In genomic region chr9:57972776-57973439, GRCm38 (mm10) we compare ENCODE assay signal across 13 mouse cellular contexts. TPM values are rescaled to one million over a fixed set of nuclear protein-coding genes. Genes with fewer than 3 reads are reported as not detected.
DNase-seq lines count a peak whose midpoint lies in the region; ATAC-seq and TF ChIP-seq lines count a peak whose summit lies in the region.
"Had no signal": no experiment of that assay in that cellular context is flagged by ENCODE, and none has a peak within 500 bp of the region (broad histone marks: within the 10 kb centered on the region; RNA-seq: fewer than 3 reads in every experiment).

No protein-coding gene starts in this region.

- H3K27me3 ChIP-seq in lung, embryonic 16.5 days (ENCODE audit: control insufficient read depth, insufficient read depth, low read depth, low read length), result no peaks in the 10 kb centered on the region
- H3K27me3 ChIP-seq in stomach, embryonic 16.5 days (ENCODE audit: control insufficient read depth, insufficient read depth, low read length), result no peaks in the 10 kb centered on the region
- H3K27me3 ChIP-seq: hindbrain, embryonic 15.5 days; midbrain, embryonic 12.5 days had no signal

- no peak for TF ChIP-seq CTCF in embryonic fibroblast, embryonic 13.5 days (IDR thresholded peaks at IDR 0.05; ENCODE audit: borderline replicate concordance, insufficient read depth, low read length)

- H3K4me2 ChIP-seq in lung, embryonic 16.5 days (ENCODE audit: low read depth, low read length), result no peak overlapping the region
- no peak overlapping the region for H3K4me2 ChIP-seq in stomach, embryonic 16.5 days (ENCODE audit: low read depth, low read length)
- H3K4me2 ChIP-seq: hindbrain, embryonic 15.5 days; midbrain, embryonic 12.5 days had no signal

- H3K9ac ChIP-seq in lung, embryonic 16.5 days (ENCODE audit: low read length), result no peak overlapping the region
- H3K9ac ChIP-seq in stomach, embryonic 16.5 days (ENCODE audit: low read length), result no peak overlapping the region
- H3K9ac ChIP-seq: forebrain, postnatal 0 days; hindbrain, embryonic 15.5 days; midbrain, embryonic 12.5 days had no signal

- peak overlapping the region; percentile 29; the same call in 1 of the 2 replicates for H3K27ac ChIP-seq in lung, embryonic 16.5 days (ENCODE audit: low read length)
- H3K27ac ChIP-seq in embryonic fibroblast, embryonic 13.5 days (ENCODE audit: insufficient read depth, low read length), result peak overlapping the region; percentile 77
- peak overlapping the region; percentile 55 for H3K27ac ChIP-seq in stomach, embryonic 16.5 days (ENCODE audit: low read length)
- H3K27ac ChIP-seq: hindbrain, embryonic 15.5 days; midbrain, embryonic 12.5 days had no signal

- no peak overlapping the region for H3K4me3 ChIP-seq in lung, embryonic 16.5 days (ENCODE audit: low read length)
- no peak overlapping the region for H3K4me3 ChIP-seq in embryonic fibroblast, embryonic 13.5 days (ENCODE audit: insufficient read depth, low read length)
- no peak overlapping the region for H3K4me3 ChIP-seq in stomach, embryonic 16.5 days (replicated peaks; ENCODE audit: low read length)
- H3K4me3 ChIP-seq: hindbrain, embryonic 15.5 days; midbrain, embryonic 12.5 days had no signal

- ATAC-seq in lung, embryonic 16.5 days (ENCODE audit: low read depth), result no peak
- no peak for ATAC-seq in stomach, embryonic 16.5 days (ENCODE audit: insufficient read depth, low FRiP score)
- ATAC-seq: forebrain, postnatal 0 days had no signal

- H3K36me3 ChIP-seq in lung, embryonic 16.5 days (ENCODE audit: control insufficient read depth, insufficient read depth, low read length), result no peaks in the 10 kb centered on the region
- no peaks in the 10 kb centered on the region for H3K36me3 ChIP-seq in stomach, embryonic 16.5 days (ENCODE audit: control insufficient read depth, insufficient read depth, low read length)
- H3K36me3 ChIP-seq: hindbrain, embryonic 15.5 days; midbrain, embryonic 12.5 days had no signal

- 45% methylated on average over 9 of the region's 9 CpGs for WGBS in lung, embryonic 16.5 days
- WGBS in stomach, embryonic 16.5 days, result 43% methylated on average over 9 of the region's 9 CpGs

- no peaks in the 10 kb centered on the region for H3K9me3 ChIP-seq in lung, embryonic 16.5 days (ENCODE audit: control insufficient read depth, low read length)
- H3K9me3 ChIP-seq in stomach, embryonic 16.5 days (replicated peaks; ENCODE audit: control insufficient read depth, low read length), result no peaks in the 10 kb centered on the region
- H3K9me3 ChIP-seq: hindbrain, embryonic 15.5 days; midbrain, embryonic 12.5 days had no signal

- no peak for TF ChIP-seq POLR2A in embryonic fibroblast, embryonic 13.5 days (IDR thresholded peaks at IDR 0.05; ENCODE audit: low read depth, low read length)

- intact Hi-C loops in heart, postnatal 10 days (cut with DNase I), result loop anchor here (5.0 kb wide), 1 partner anchor 36 kb away; no protein-coding TSS in a partner anchor

- peaks cover 11% of the 10 kb centered on the region for H3K4me1 ChIP-seq in lung, embryonic 16.5 days (replicated peaks; ENCODE audit: control insufficient read depth, insufficient read depth, low read length)
- H3K4me1 ChIP-seq in embryonic fibroblast, embryonic 13.5 days (ENCODE audit: control insufficient read depth, insufficient read depth, low read length), result peaks cover 9% of the 10 kb centered on the region
- peaks cover 6% of the 10 kb centered on the region; the same call in 1 of the 2 replicates for H3K4me1 ChIP-seq in stomach, embryonic 16.5 days (ENCODE audit: control insufficient read depth, insufficient read depth, low read length)
- H3K4me1 ChIP-seq: hindbrain, embryonic 15.5 days; midbrain, embryonic 12.5 days had no signal

- DNase-seq in heart, adult 11 months, result peak; percentile 94
- DNase-seq in heart, postnatal 10 days, result no peak
- DNase-seq in lung, postnatal 4 days, result no peak
- no peak for DNase-seq in adrenal gland, adult 8-10 months
- no peak for DNase-seq in kidney, postnatal 10 days
- DNase-seq: adrenal gland, adult 2 months; cerebellum, adult 2 months; forebrain, postnatal 0 days had no signal

RNA-seq across cellular contexts. Expression of gene Sema7a, which starts 33.0 kb away (rescaled TPM):
- 10 to 100 TPM; 45.2 to 48.3 TPM for total RNA-seq in heart, postnatal 10 days (2021)
- 0.74 and 0.93 TPM in 2 replicates for polyA plus RNA-seq in lung, embryonic 16.5 days (2015; fragmentation: Nextera tagmentation; extraction: Ambion mirVana)
- 6.5 and 17.5 TPM in 2 replicates for polyA plus RNA-seq in embryonic fibroblast, embryonic 13.5 days (2011; ENCODE audit: insufficient read length, low read depth, missing spikeins)
- polyA plus RNA-seq in stomach, embryonic 16.5 days (2015; fragmentation: Nextera tagmentation; extraction: Ambion mirVana), result 0.34 and 0.65 TPM in 2 replicates
- total RNA-seq in adrenal gland, adult 8-10 months (2022), result 10 to 100 TPM in 3 of 4 experiments, 1 to 10 TPM in 1; 9.5 to 23.8 (median 17.6) TPM

RNA-seq across cellular contexts. Expression of gene Cyp11a1, which starts 33.3 kb away (rescaled TPM):
- total RNA-seq in heart, postnatal 10 days (2021), result under 1 TPM; 0.35 to 0.50 TPM
- 0.58 and 0.74 TPM in 2 replicates for polyA plus RNA-seq in lung, embryonic 16.5 days (2015; fragmentation: Nextera tagmentation; extraction: Ambion mirVana)
- 0.13 and 0.74 TPM in 2 replicates for polyA plus RNA-seq in embryonic fibroblast, embryonic 13.5 days (2011; ENCODE audit: insufficient read length, low read depth, missing spikeins)
- 1.5 and 7.6 TPM in 2 replicates for polyA plus RNA-seq in stomach, embryonic 16.5 days (2015; fragmentation: Nextera tagmentation; extraction: Ambion mirVana)
- total RNA-seq in adrenal gland, adult 8-10 months (2022), result 1,000 to 10,000 TPM; 7,138 to 8,839 (median 8,155) TPM
